Mouse (Mus musculus): ENCODE measurements at regions not wholly inside any gene's neighbourhood (a gene's known extent, or its start where the extent isn't known, plus 50 kb on each side); places are given as distances from the start of the nearest gene placed in this dataset.
"Not testable (repeated sequence)": the region's sequence is repeated elsewhere in the genome, so short reads cannot be mapped to it uniquely, and the experiment has no call there.

- H3K9ac ChIP-seq, result no peak overlapping the region
- ATAC-seq (ENCODE audit: insufficient number of reproducible peaks, low FRiP score, low TSS enrichment, low read depth), result no peak
- no peaks in the 10 kb centered on the region for H3K36me3 ChIP-seq
- no peak overlapping the region for H3K27ac ChIP-seq
- 60% methylated on average over 2 of the region's 2 CpGs for WGBS
- no peaks in the 10 kb centered on the region for H3K9me3 ChIP-seq
- H3K4me2 ChIP-seq, result no peak overlapping the region
- H3K4me3 ChIP-seq, result no peak overlapping the region
- no peaks in the 10 kb centered on the region for H3K27me3 ChIP-seq
- no peaks in the 10 kb centered on the region for H3K4me1 ChIP-seq
Measured at GRCm38 (mm10) chr14:13055198-13055597, 229.4 kb upstream of the Synpr start.

- not testable (repeated sequence) for H3K36me3 ChIP-seq; H3K9ac ChIP-seq; H3K4me3 ChIP-seq; ATAC-seq (ENCODE audit: insufficient number of reproducible peaks, low FRiP score, low TSS enrichment, low read depth); H3K4me1 ChIP-seq; H3K9me3 ChIP-seq; H3K27me3 ChIP-seq; H3K4me2 ChIP-seq
- WGBS, result 32% methylated on average over 3 of the region's 3 CpGs
- H3K27ac ChIP-seq, result 0 out of 2 replicates have a peak overlapping the region, but pooled peaks have one; percentile 17
Measured at GRCm38 (mm10) chr14:13042536-13042935, 219.7 kb upstream of the Cadps start.

GRCm38 (mm10) chr14:13041741-13042140 lies 218.9 kb upstream of the Cadps start:
- Histone ChIP-seq H3K36me3 (no peaks in the 10 kb centered on the region), H3K9me3 (no peaks in the 10 kb centered on the region), H3K4me3 (no peak overlapping the region), H3K27ac (no peak overlapping the region), H3K27me3 (no peaks in the 10 kb centered on the region), H3K4me1 (no peaks in the 10 kb centered on the region), H3K4me2 (no peak overlapping the region), H3K9ac (no peak overlapping the region)
- 58% methylated on average over 1 of the region's 1 CpGs for WGBS
- no peak for ATAC-seq (ENCODE audit: insufficient number of reproducible peaks, low FRiP score, low TSS enrichment, low read depth)

GRCm38 (mm10) chr14:13040176-13040575 lies 217.3 kb upstream of the Cadps start:
- H3K9me3 ChIP-seq, result no peaks in the 10 kb centered on the region
- no peak overlapping the region for H3K9ac ChIP-seq
- WGBS, result 59% methylated on average over 2 of the region's 2 CpGs
- no peak overlapping the region for H3K27ac ChIP-seq
- H3K4me3 ChIP-seq, result no peak overlapping the region
- H3K4me1 ChIP-seq, result no peaks in the 10 kb centered on the region
- H3K27me3 ChIP-seq, result no peaks in the 10 kb centered on the region
- no peaks in the 10 kb centered on the region for H3K36me3 ChIP-seq
- no peak overlapping the region for H3K4me2 ChIP-seq
- ATAC-seq (ENCODE audit: insufficient number of reproducible peaks, low FRiP score, low TSS enrichment, low read depth), result no peak

GRCm38 (mm10) chr14:13037426-13037825 lies 214.5 kb upstream of the Cadps start:
- H3K9ac ChIP-seq, result no peak overlapping the region
- H3K4me1 ChIP-seq, result no peaks in the 10 kb centered on the region
- H3K4me2 ChIP-seq, result no peak overlapping the region
- ATAC-seq (ENCODE audit: insufficient number of reproducible peaks, low FRiP score, low TSS enrichment, low read depth), result no peak
- no peaks in the 10 kb centered on the region for H3K9me3 ChIP-seq
- 88% methylated on average over 2 of the region's 2 CpGs for WGBS
- H3K27me3 ChIP-seq, result no peaks in the 10 kb centered on the region
- no peak overlapping the region for H3K27ac ChIP-seq
- no peak overlapping the region for H3K4me3 ChIP-seq
- H3K36me3 ChIP-seq, result no peaks in the 10 kb centered on the region

GRCm38 (mm10) chr14:13029794-13030193 lies 206.9 kb upstream of the Cadps start:
- H3K27me3 ChIP-seq, result no peaks in the 10 kb centered on the region
- no peaks in the 10 kb centered on the region for H3K36me3 ChIP-seq
- no peak for ATAC-seq (ENCODE audit: insufficient number of reproducible peaks, low FRiP score, low TSS enrichment, low read depth)
- no peaks in the 10 kb centered on the region for H3K9me3 ChIP-seq
- H3K9ac ChIP-seq, result no peak overlapping the region
- WGBS, result 72% methylated on average over 2 of the region's 2 CpGs
- H3K4me3 ChIP-seq, result no peak overlapping the region
- no peaks in the 10 kb centered on the region for H3K4me1 ChIP-seq
- no peak overlapping the region for H3K4me2 ChIP-seq
- no peak overlapping the region for H3K27ac ChIP-seq

- no peak overlapping the region for H3K9ac ChIP-seq
- H3K4me1 ChIP-seq, result no peaks in the 10 kb centered on the region
- no peak overlapping the region for H3K4me2 ChIP-seq
Measured at GRCm38 (mm10) chr14:13022744-13023143, 199.9 kb upstream of the Cadps start.

GRCm38 (mm10) chr14:13011099-13011498 lies 188.2 kb upstream of the Cadps start:
- Histone ChIP-seq H3K27ac (no peak overlapping the region), H3K36me3 (no peaks in the 10 kb centered on the region), H3K9me3 (no peaks in the 10 kb centered on the region), H3K9ac (no peak overlapping the region), H3K27me3 (no peaks in the 10 kb centered on the region), H3K4me2 (no peak overlapping the region), H3K4me1 (no peaks in the 10 kb centered on the region), H3K4me3 (no peak overlapping the region)
- WGBS, result 61% methylated on average over 3 of the region's 3 CpGs
- ATAC-seq (ENCODE audit: insufficient number of reproducible peaks, low FRiP score, low TSS enrichment, low read depth), result no peak

More at GRCm38 (mm10) chr14:13022744-13023143, 199.9 kb upstream of the Cadps start:
- ATAC-seq (ENCODE audit: insufficient number of reproducible peaks, low FRiP score, low TSS enrichment, low read depth), result no peak
- Histone ChIP-seq H3K9me3 (no peaks in the 10 kb centered on the region), H3K36me3 (no peaks in the 10 kb centered on the region), H3K4me3 (no peak overlapping the region), H3K27ac (no peak overlapping the region), H3K27me3 (no peaks in the 10 kb centered on the region)

GRCm38 (mm10) chr14:13000997-13001699 lies 178.3 kb upstream of the Cadps start:
- Histone ChIP-seq H3K4me3 (no peak overlapping the region), H3K9me3 (no peaks in the 10 kb centered on the region), H3K4me2 (no peak overlapping the region), H3K36me3 (no peaks in the 10 kb centered on the region), H3K27ac (no peak overlapping the region), H3K4me1 (no peaks in the 10 kb centered on the region), H3K27me3 (no peaks in the 10 kb centered on the region), H3K9ac (no peak overlapping the region)
- 90% methylated on average over 1 of the region's 1 CpGs for WGBS
- ATAC-seq (ENCODE audit: insufficient number of reproducible peaks, low FRiP score, low TSS enrichment, low read depth), result no peak

GRCm38 (mm10) chr14:12979416-12979815 lies 156.5 kb upstream of the Cadps start:
- Histone ChIP-seq H3K4me1 (no peaks in the 10 kb centered on the region), H3K27me3 (no peaks in the 10 kb centered on the region), H3K4me2 (no peak overlapping the region), H3K4me3 (no peak overlapping the region), H3K36me3 (no peaks in the 10 kb centered on the region), H3K9me3 (no peaks in the 10 kb centered on the region), H3K9ac (no peak overlapping the region), H3K27ac (no peak overlapping the region)
- ATAC-seq (ENCODE audit: insufficient number of reproducible peaks, low FRiP score, low TSS enrichment, low read depth), result no peak

- no peak overlapping the region for H3K4me2 ChIP-seq
- no peak for ATAC-seq (ENCODE audit: insufficient number of reproducible peaks, low FRiP score, low TSS enrichment, low read depth)
- H3K27me3 ChIP-seq, result no peaks in the 10 kb centered on the region
- no peak overlapping the region for H3K4me3 ChIP-seq
- H3K36me3 ChIP-seq, result no peaks in the 10 kb centered on the region
- H3K9ac ChIP-seq, result no peak overlapping the region
- 0% methylated on average over 1 of the region's 1 CpGs for WGBS
- no peaks in the 10 kb centered on the region for H3K9me3 ChIP-seq
- no peaks in the 10 kb centered on the region for H3K4me1 ChIP-seq
- no peak overlapping the region for H3K27ac ChIP-seq
Measured at GRCm38 (mm10) chr14:12966441-12966840, 143.6 kb upstream of the Cadps start.

GRCm38 (mm10) chr14:12957896-12958295 lies 135.0 kb upstream of the Cadps start:
- ATAC-seq (ENCODE audit: insufficient number of reproducible peaks, low FRiP score, low TSS enrichment, low read depth); H3K4me1 ChIP-seq; H3K9ac ChIP-seq; H3K4me3 ChIP-seq; H3K4me2 ChIP-seq; H3K27me3 ChIP-seq; H3K27ac ChIP-seq; H3K9me3 ChIP-seq; H3K36me3 ChIP-seq: not testable (repeated sequence)
- 68% methylated on average over 2 of the region's 2 CpGs for WGBS

- Histone ChIP-seq H3K4me3 (no peak overlapping the region), H3K27me3 (no peaks in the 10 kb centered on the region), H3K27ac (no peak overlapping the region), H3K4me2 (no peak overlapping the region), H3K36me3 (no peaks in the 10 kb centered on the region), H3K9me3 (no peaks in the 10 kb centered on the region), H3K9ac (no peak overlapping the region), H3K4me1 (no peaks in the 10 kb centered on the region)
- WGBS, result 88% methylated on average over 1 of the region's 1 CpGs
- ATAC-seq (ENCODE audit: insufficient number of reproducible peaks, low FRiP score, low TSS enrichment, low read depth), result no peak
Measured at GRCm38 (mm10) chr14:12950922-12951321, 128.0 kb upstream of the Cadps start.
